Mouse (Mus musculus) erythroblast, adult 5-6 weeks (primary cell): ENCODE results near the gene Dguok. TPM values are rescaled to one million over a fixed set of nuclear protein-coding genes. Genes with fewer than 3 reads are reported as not detected.

Source experiments
- ATAC-seq: replicated peaks from 2 replicates; pipeline ENCODE4 v1.8.0; 2016; ENCODE audit warnings: moderate number of reproducible peaks, mild to moderate bottlenecking, moderate TSS enrichment, inconsistent platforms; ENCODE audit not compliant: poor library complexity, low FRiP score, severe bottlenecking
- total RNA-seq, 2 experiments: library from RNA; stranded (forward) in 1 of 2; stranded (reverse) in 1 of 2; fragments of 150-400 nt in 1 of 2; fragments of 200-764, 138-1000 nt in 1 of 2; gene quantifications; 2 replicates each; pipeline versions ENCODE4 v1.2.3 to v1.2.4; 2015 to 2017; ENCODE audit warnings: low replicate concordance in 2 of 2

The Dguok gene
- 20.7 and 23.1 TPM in 2 replicates for total RNA-seq (2015; ENCODE audit: low replicate concordance)
- total RNA-seq (2017; ENCODE audit: low replicate concordance): 22.9 and 25.4 TPM in 2 replicates

DNA sequence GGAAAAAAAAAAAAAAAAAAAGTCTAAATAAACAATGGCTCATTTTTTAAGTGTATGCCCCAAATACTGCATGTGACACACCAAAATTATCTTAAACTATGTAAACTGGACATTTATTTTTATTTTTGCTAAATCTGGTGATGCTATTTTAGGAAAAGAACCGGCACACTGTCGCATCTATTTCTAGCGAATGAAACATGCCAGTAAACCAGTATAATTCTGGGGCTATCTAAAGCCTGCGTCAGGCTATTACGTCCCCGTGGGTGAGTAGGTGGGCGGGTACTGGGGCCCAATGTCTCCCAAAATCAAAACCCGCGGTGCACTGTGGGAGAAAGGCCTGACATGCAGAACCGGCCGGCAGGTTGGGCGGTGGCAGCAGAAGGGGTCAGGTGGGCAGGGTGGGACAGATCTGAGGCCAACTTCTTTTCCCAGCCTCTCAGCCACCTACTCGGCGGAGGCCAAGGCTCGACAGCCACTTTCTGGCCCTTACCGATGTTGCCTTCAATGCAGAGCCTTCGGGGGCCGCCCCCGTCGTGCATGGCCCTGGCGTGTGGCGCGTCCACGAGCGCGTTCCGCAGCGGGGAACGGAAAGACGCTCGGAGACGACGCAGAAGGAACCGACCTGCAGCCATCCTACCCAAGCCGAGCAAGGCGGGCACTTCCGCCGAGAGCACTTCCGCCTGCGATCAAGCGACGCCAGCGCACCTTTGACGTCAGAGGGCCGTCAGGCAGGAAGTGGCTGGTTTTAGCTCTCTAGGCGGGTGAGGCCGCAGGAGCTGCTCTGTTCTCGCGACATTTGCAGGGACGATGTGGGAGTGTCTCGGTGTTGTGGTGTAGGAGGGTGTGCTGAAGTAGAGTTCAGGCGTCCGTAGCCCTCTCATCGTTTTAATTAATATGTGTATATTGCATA is at the start of gene Dguok:
Gene Dguok, minus strand, starts transcription at position 712 of the 910 bp plus-strand sequence.
- ATAC-seq: peak; percentile 92

GRCm38 (mm10) chr6:83555972-83556371 is 49.2 kb upstream of the Dguok start:
- ATAC-seq: no peak

GRCm38 (mm10) chr6:83548346-83548745 is 41.6 kb upstream of the Dguok start:
- no peak for ATAC-seq

DNA sequence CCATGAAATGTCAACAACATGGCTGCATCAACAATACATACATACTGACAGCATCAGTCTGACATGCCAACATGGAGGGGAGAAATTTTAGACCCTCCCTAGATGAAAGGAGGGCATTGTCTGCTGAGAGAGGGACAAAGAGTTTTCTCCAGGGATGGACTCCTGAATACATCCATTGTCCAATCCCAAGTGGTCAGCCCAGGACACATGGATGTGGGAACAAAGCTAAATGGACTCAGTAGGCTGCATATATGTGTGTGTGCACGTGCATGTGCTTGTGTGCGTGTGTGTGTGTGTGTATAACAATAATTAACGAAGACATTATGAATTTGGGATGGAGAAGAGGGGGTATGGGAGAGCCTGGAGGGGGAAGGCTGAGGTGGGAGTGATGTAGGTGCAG is 39.0 kb upstream of the Dguok start:
- ATAC-seq: no peak

DNA sequence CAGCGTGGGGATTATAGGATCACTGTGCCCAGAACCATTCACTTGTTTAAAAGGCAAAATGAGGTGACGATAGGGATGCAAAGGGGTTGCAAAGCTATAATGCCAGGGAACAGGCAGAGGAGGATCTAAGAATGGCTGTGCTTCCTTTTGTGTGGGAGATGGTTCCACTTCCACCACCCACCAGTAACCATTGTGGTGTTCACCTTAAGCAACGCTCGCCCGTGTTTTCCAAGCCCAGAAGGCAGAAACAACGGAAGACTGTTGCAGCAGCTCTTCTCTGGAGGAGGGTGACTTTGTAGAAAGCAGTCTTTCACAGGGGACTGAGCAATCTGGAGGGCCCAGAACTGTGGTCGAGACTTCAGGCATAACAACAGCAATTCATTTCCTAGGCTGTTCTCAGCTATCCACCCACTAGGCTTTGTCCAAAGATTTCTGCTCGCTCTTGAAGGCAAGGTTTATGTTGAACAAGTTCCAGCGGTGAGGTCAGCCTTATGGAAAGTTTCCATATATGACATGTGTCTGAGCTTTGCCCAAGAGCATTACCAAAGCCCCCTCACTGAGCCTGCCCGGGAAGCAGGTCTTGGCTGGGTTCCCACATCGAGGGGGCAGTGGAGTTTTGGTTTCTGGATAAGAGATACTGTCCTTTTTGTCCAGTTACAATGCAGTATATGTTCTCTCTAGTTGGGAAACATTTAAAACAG is 35.1 kb upstream of the Dguok start:
- ATAC-seq: no peak

GRCm38 (mm10) chr6:83540017-83540416 is 33.2 kb upstream of the Dguok start:
- no peak for ATAC-seq

- ATAC-seq: no peak
These were observed 30.0 kb upstream of the Dguok start for GRCm38 (mm10) chr6:83536795-83537059.

DNA sequence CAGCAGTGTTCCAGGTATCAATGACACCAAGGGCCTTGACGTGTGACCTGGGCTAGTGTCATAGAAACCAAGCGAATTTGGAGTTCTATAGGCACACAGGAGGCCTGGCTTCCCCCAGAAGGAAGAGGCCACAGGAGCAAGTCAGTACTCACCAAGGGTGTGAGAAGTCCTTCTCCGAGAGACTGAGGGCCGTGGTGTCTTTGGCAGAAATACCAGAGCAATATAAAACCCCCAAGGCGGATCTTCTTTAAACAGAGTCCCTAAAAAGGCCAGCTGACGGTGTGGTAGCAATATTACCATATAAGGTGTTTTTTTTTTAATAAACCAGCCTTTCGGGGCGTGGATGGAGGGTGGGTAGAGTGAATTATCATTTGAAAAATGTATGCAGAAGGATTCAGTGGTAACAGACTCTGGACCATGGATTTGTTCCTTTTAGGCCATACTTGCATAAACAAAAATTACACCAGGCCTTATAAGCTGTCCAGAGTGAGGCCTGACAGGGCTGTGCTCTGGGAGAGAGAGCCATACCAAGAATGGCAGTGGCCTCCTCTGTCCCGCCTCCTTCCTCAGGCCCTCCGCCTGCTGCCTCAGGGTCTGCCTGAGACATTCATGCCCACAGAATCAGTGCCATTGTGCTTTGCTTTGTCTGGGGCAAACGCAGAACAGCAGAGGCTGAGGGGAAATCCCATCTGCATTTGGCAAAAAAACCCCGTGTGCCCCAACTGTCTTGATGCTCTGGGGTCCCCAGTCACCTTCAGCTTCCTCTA is 29.4 kb upstream of the Dguok start, which contains the start of gene Actg2:
Gene Actg2, minus strand, starts transcription at position 238 of the 767 bp plus-strand sequence.
- no peak for ATAC-seq

GRCm38 (mm10) chr6:83532608-83533007 is 25.8 kb upstream of the Dguok start:
- ATAC-seq: no peak

DNA sequence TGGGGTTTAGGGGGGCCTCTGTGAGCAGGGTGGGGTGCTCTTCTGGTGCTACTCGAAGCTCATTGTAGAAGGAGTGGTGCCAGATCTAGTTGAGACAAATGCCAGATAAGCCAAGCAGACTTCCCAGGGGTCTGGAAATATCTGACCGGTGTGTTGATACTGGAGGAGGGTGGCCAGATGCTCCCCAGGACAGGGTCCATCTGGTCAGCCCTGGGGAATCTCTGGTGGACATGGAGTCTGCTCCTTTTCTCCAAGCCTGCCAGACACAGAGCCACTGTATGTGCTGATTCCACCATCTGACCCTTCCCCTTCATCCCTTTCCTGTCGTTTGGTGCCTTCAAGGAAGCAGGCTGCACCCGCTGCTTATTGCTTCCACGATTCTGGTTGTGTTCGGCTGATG is 16.4 kb upstream of the Dguok start:
- ATAC-seq: no peak

DNA sequence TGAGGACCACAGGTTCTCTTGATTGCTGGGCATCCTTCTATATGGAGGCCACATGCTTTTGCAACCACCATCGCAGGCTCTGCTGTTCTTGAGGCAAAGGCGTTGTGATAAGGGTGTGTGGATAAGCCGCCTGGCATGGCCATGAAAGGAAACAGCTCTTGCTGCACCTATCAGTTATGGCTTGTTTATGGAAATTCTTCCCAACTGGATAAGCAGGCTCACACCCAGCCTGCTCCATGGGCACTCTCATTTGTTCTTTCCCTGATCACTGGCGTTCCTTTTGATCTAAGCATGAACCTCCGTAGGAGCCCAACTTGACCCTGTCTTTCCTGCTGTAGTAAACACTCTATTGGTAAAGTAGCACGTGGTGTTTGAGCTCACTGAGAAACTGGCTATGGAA is 15.0 kb upstream of the Dguok start:
- no peak for ATAC-seq

- ATAC-seq: no peak
These were observed 11.9 kb upstream of the Dguok start for GRCm38 (mm10) chr6:83518637-83519036.

DNA sequence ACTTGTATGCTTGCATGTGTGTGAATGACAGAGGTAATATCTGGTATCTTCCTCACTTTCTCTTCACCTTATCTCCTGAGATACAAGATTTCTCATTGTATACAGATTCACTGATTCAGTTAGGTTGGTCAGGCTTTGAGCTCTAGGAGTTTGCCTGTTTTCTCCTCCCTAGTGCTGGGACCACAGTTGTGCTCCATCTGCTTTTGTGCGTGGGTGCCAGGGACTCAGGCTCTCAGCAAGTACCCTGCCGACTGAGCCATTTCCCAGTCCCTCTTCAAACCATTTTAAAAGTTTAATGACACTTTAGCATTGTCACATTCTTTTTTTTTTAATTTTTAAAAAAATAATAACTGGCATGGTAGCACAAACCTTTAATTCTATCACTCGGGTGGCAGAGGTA is 8.4 kb upstream of the Dguok start:
- no peak for ATAC-seq

- ATAC-seq: peak; percentile 78
These were observed 5.7 kb upstream of the Dguok start for GRCm38 (mm10) chr6:83512495-83512894.

DNA sequence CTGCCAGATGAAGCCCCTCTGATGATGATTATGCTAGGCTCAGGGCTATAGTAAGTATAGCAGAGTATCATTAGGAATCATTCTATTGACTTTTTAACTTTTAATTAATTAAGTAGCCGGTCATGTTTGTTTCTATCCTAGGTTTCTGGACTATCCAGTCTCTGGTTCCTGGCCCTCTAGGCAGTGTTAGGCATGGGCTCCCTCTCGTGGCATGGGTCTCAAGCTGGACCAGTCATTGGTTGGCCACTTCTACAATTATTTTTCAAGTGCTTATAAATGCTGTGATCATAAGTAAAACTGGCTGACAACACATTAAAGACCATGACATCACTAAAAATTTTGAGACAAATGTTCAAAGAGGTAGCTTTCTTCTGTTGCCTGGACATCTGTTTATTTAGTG is 3.4 kb upstream of the Dguok start:
- ATAC-seq: no peak

DNA sequence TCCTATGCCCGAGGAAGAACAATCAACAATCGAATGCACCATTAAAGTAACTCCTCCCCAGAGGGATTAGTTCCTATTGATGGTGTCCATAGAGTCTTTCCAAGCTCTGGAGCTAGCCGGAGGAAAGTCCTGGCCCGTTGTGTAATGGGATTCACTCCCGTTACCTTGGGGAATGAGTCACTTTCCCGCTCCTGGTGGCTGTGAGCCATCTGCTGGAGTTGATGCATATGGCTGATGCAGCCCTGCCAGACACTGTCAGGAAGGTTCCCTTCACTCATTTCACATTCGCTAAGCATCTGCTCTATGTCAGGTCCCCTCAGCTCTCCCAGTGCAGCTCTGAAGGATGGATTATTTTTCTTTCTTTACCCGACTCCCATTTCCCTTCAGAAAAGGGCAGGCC is 2.7 kb upstream of the Dguok start:
- ATAC-seq: no peak

GRCm38 (mm10) chr6:83507168-83507546 is 388 bp upstream of the Dguok start:
- peak; percentile 51 for ATAC-seq

GRCm38 (mm10) chr6:83505554-83505953 is 1.2 kb downstream of the Dguok start:
- no peak for ATAC-seq

GRCm38 (mm10) chr6:83503361-83503760 is 3.4 kb downstream of the Dguok start:
- ATAC-seq: no peak

GRCm38 (mm10) chr6:83502656-83503055 is 4.1 kb downstream of the Dguok start:
- no peak for ATAC-seq
